Mouse (Mus musculus): ENCODE measurements around the gene Olfr545. TPM values are rescaled to one million over a fixed set of nuclear protein-coding genes. Genes with fewer than 3 reads are reported as not detected.

Gene Olfr545
- polyA plus RNA-seq (2014; fragmentation: Nextera tagmentation; extraction: Ambion mirVana): not detected in 2 replicates

DNA sequence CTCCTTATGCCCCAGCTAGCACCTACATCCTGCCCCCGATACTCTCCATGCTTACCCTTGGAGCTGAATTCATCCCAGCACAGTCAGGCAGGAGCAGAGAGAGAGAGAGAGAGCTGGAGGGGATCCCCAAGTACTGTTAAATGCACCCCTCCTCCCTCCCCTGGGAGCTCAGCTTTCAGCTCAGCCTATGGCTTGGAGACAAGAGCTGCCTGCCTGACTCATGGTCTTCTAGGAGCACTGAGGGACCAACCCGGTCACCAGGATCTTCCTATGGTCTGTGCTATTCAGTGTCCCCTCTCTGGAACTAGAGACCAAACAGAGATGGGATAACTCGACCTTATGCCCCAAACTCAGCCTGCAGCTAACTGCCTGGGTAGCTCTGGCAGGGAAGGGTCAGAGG lies at the start of gene Olfr545:
Gene Olfr545, minus strand, starts transcription at position 101 of the 400 bp plus-strand sequence.
- Histone ChIP-seq H3K9me3 (ENCODE audit: control insufficient read depth, low read length) (no peaks in the 10 kb centered on the region), H3K36me3 (ENCODE audit: control insufficient read depth, insufficient read depth, low read length) (no peaks in the 10 kb centered on the region)
- 66% methylated on average over 3 of the region's 3 CpGs for WGBS

DNA sequence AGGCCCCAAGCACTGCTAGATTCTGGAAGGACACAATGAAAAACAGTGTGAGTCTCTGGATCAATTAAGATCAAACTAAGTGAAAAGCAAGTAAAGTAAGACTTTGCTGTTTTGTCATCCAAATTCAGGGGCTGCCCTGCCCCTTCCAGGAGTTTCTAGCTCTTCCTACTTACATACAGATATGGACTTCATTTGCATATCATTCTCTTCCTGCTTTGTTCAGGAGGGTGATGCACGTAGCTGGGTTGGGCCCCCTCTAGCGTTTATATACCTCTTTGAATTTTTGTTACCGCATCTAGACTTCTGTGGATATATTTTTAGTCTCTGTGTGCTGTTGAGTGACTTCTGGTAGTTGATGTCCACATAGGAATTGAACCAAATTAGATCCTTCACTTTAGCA lies 41.9 kb upstream of the Olfr545 start:
- Histone ChIP-seq H3K9ac (ENCODE audit: low read length) (no peak overlapping the region), H3K36me3 (ENCODE audit: control insufficient read depth, insufficient read depth, low read length) (no peaks in the 10 kb centered on the region), H3K27me3 (ENCODE audit: control insufficient read depth, insufficient read depth, low read length) (no peaks in the 10 kb centered on the region), H3K4me1 (ENCODE audit: control insufficient read depth in 2 of 2, insufficient read depth in 2 of 2, low read length in 2 of 2) (no peaks in the 10 kb centered on the region), H3K27ac (replicated peaks in 1 of 2; ENCODE audit: control insufficient read depth in 1 of 2, insufficient read depth in 1 of 2, low read depth in 2 of 2, low read length in 2 of 2) (no peak overlapping the region), H3K4me3 (ENCODE audit: control insufficient read depth in 1 of 2, insufficient read depth in 1 of 2, low read depth in 1 of 2, low read length in 2 of 2) (no peak overlapping the region), H3K4me2 (ENCODE audit: low read length) (no peak overlapping the region), H3K9me3 (ENCODE audit: control insufficient read depth, low read length) (no peaks in the 10 kb centered on the region)
- ATAC-seq (ENCODE audit: insufficient number of reproducible peaks, insufficient read depth, low FRiP score, low read depth): no peak
- 44% methylated on average over 3 of the region's 3 CpGs for WGBS

More for the DNA sequence above, at the start of gene Olfr545:
- H3K4me2 ChIP-seq (ENCODE audit: low read length): no peak within 1 kb of the TSS
- ATAC-seq (ENCODE audit: insufficient number of reproducible peaks, insufficient read depth, low FRiP score, low read depth): no peak
- no peak within 1 kb of the TSS for H3K4me3 ChIP-seq (ENCODE audit: control insufficient read depth in 1 of 2, insufficient read depth in 1 of 2, low read depth in 1 of 2, low read length in 2 of 2)
- no peaks in the 10 kb centered on the region for H3K27me3 ChIP-seq (ENCODE audit: control insufficient read depth, insufficient read depth, low read length)
- no peak within 1 kb of the TSS for H3K27ac ChIP-seq (replicated peaks in 1 of 2; ENCODE audit: control insufficient read depth in 1 of 2, insufficient read depth in 1 of 2, low read depth in 2 of 2, low read length in 2 of 2)
- no peak within 1 kb of the TSS for H3K9ac ChIP-seq (ENCODE audit: low read length)
- no peaks in the 10 kb centered on the region for H3K4me1 ChIP-seq (ENCODE audit: control insufficient read depth in 2 of 2, insufficient read depth in 2 of 2, low read length in 2 of 2)

DNA sequence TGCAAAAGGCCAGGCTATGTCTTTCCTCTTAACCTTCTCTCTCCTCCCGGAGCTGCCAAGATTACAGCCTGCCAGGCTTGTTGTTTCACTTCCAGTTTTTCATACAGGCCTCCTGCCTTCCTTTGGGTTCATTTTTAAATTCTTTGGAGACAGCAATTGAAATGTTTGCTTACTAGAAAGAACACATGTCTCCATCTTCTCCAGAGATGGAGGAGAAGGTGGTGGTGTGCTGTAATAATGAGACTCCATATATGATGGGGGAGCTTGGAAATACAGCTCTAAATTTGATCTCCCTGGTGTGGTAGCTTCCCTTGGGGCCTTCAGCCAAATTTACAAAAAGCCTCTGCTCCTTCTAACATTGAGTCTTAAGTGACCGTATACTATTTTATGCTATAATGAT lies 41.2 kb upstream of the Olfr545 start, which contains the start of gene Olfr548-ps1:
Gene Olfr548-ps1, plus strand, starts transcription at position 301 of the 400 bp plus-strand sequence.
- H3K4me1 ChIP-seq (ENCODE audit: control insufficient read depth in 2 of 2, insufficient read depth in 2 of 2, low read length in 2 of 2): no peaks in the 10 kb centered on the region
- no peak for ATAC-seq (ENCODE audit: insufficient number of reproducible peaks, insufficient read depth, low FRiP score, low read depth)
- no peaks in the 10 kb centered on the region for H3K36me3 ChIP-seq (ENCODE audit: control insufficient read depth, insufficient read depth, low read length)
- no peak within 1 kb of the TSS for H3K9ac ChIP-seq (ENCODE audit: low read length)
- WGBS: 79% methylated on average over 2 of the region's 2 CpGs
- no peak within 1 kb of the TSS for H3K4me3 ChIP-seq (ENCODE audit: control insufficient read depth in 1 of 2, insufficient read depth in 1 of 2, low read depth in 1 of 2, low read length in 2 of 2)
- H3K4me2 ChIP-seq (ENCODE audit: low read length): no peak within 1 kb of the TSS
- no peaks in the 10 kb centered on the region for H3K27me3 ChIP-seq (ENCODE audit: control insufficient read depth, insufficient read depth, low read length)
- no peaks in the 10 kb centered on the region for H3K9me3 ChIP-seq (ENCODE audit: control insufficient read depth, low read length)
- no peak within 1 kb of the TSS for H3K27ac ChIP-seq (replicated peaks in 1 of 2; ENCODE audit: control insufficient read depth in 1 of 2, insufficient read depth in 1 of 2, low read depth in 2 of 2, low read length in 2 of 2)

DNA sequence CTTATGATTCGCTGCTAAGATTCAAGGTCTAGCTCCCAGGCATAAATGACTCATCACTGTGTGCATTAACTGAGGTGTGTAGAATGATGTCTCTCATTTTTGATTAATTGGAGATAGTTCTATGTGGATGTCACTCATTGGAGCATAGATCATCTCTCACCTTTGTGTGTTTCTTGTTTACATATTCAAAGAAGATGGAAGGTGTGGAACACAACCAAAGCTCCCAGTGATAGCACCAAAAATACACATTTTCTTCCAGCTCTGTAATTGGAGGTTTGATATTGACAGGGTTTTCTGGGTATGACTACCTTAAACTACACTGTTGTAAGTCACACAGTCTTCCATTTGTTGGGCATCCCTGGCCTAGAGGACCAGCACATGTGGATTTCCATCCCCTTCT lies 35.1 kb upstream of the Olfr545 start, which contains the start of gene Olfr547:
Gene Olfr547, plus strand, starts transcription at position 301 of the 400 bp plus-strand sequence.
- H3K4me2 ChIP-seq (ENCODE audit: low read length): no peak within 1 kb of the TSS
- no peaks in the 10 kb centered on the region for H3K9me3 ChIP-seq (ENCODE audit: control insufficient read depth, low read length)
- H3K27me3 ChIP-seq (ENCODE audit: control insufficient read depth, insufficient read depth, low read length): no peaks in the 10 kb centered on the region
- ATAC-seq (ENCODE audit: insufficient number of reproducible peaks, insufficient read depth, low FRiP score, low read depth): no peak
- no peaks in the 10 kb centered on the region for H3K4me1 ChIP-seq (ENCODE audit: control insufficient read depth in 2 of 2, insufficient read depth in 2 of 2, low read length in 2 of 2)
- H3K27ac ChIP-seq (replicated peaks in 1 of 2; ENCODE audit: control insufficient read depth in 1 of 2, insufficient read depth in 1 of 2, low read depth in 2 of 2, low read length in 2 of 2): no peak within 1 kb of the TSS
- no peaks in the 10 kb centered on the region for H3K36me3 ChIP-seq (ENCODE audit: control insufficient read depth, insufficient read depth, low read length)
- no peak within 1 kb of the TSS for H3K4me3 ChIP-seq (ENCODE audit: control insufficient read depth in 1 of 2, insufficient read depth in 1 of 2, low read depth in 1 of 2, low read length in 2 of 2)
- 94% methylated on average over 1 of the region's 1 CpGs for WGBS
- H3K9ac ChIP-seq (ENCODE audit: low read length): no peak within 1 kb of the TSS

DNA sequence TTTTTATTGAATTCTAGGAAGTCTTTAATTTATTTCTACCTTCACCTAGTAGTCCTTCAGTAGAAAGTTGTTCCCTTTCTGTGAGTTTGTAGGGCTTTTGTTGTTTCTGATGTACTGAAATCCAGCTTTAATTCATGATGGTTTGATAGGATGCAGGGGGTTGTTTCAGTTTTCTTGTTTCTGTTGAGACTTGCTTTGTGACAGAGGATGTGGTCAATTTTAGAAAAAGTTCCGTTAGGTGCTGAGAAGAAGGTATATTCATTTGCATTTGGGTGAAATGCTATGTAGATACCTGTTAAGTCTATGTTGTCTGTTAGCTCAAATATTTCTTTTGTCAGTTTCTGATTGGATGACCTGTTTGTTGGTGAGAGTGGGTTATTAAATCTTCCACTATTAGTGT lies 29.7 kb upstream of the Olfr545 start:
- no peaks in the 10 kb centered on the region for H3K9me3 ChIP-seq (ENCODE audit: control insufficient read depth, low read length)
- no peaks in the 10 kb centered on the region for H3K36me3 ChIP-seq (ENCODE audit: control insufficient read depth, insufficient read depth, low read length)
- H3K4me1 ChIP-seq (ENCODE audit: control insufficient read depth in 2 of 2, insufficient read depth in 2 of 2, low read length in 2 of 2): no peaks in the 10 kb centered on the region
- H3K9ac ChIP-seq (ENCODE audit: low read length): no peak overlapping the region
- no peak overlapping the region for H3K4me2 ChIP-seq (ENCODE audit: low read length)
- no peaks in the 10 kb centered on the region for H3K27me3 ChIP-seq (ENCODE audit: control insufficient read depth, insufficient read depth, low read length)
- no peak for ATAC-seq (ENCODE audit: insufficient number of reproducible peaks, insufficient read depth, low FRiP score, low read depth)
- H3K4me3 ChIP-seq (ENCODE audit: control insufficient read depth in 1 of 2, insufficient read depth in 1 of 2, low read depth in 1 of 2, low read length in 2 of 2): no peak overlapping the region
- 62% methylated on average over 1 of the region's 1 CpGs for WGBS
- H3K27ac ChIP-seq (replicated peaks in 1 of 2; ENCODE audit: control insufficient read depth in 1 of 2, insufficient read depth in 1 of 2, low read depth in 2 of 2, low read length in 2 of 2): no peak overlapping the region

DNA sequence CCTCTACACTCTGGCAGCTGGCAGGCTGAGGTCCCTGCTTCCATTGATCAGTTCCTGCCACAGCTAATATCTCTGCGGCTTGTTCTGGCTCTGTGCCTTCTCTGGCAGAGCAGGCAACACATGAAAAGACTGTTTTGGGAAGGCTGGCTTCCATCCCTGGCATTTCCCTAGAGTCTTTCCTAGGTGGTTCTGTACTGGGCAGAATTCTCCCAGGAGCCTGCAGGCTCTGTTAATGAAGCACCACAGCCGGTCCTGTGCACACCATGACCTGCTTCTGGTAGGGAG lies 17.6 kb upstream of the Olfr545 start:
- whole genome bisulfite sequencing: 72% methylated on average over 2 of the region's 2 CpGs
- Histone ChIP-seq H3K27ac (replicated peaks in 1 of 2; ENCODE audit: control insufficient read depth in 1 of 2, insufficient read depth in 1 of 2, low read depth in 2 of 2, low read length in 2 of 2) (no peak overlapping the region), H3K36me3 (ENCODE audit: control insufficient read depth, insufficient read depth, low read length) (no peaks in the 10 kb centered on the region), H3K4me3 (ENCODE audit: control insufficient read depth in 1 of 2, insufficient read depth in 1 of 2, low read depth in 1 of 2, low read length in 2 of 2) (no peak overlapping the region), H3K9ac (ENCODE audit: low read length) (no peak overlapping the region), H3K9me3 (ENCODE audit: control insufficient read depth, low read length) (no peaks in the 10 kb centered on the region), H3K4me2 (ENCODE audit: low read length) (no peak overlapping the region), H3K27me3 (ENCODE audit: control insufficient read depth, insufficient read depth, low read length) (peaks cover 9% of the 10 kb centered on the region; the same call in 1 of the 2 replicates), H3K4me1 (ENCODE audit: control insufficient read depth in 2 of 2, insufficient read depth in 2 of 2, low read length in 2 of 2) (peaks cover 2 to 8% of the 10 kb centered on the region in 2 experiments; a peak in 3 of 4 replicates)
- no peak for ATAC-seq (ENCODE audit: insufficient number of reproducible peaks, insufficient read depth, low FRiP score, low read depth)

DNA sequence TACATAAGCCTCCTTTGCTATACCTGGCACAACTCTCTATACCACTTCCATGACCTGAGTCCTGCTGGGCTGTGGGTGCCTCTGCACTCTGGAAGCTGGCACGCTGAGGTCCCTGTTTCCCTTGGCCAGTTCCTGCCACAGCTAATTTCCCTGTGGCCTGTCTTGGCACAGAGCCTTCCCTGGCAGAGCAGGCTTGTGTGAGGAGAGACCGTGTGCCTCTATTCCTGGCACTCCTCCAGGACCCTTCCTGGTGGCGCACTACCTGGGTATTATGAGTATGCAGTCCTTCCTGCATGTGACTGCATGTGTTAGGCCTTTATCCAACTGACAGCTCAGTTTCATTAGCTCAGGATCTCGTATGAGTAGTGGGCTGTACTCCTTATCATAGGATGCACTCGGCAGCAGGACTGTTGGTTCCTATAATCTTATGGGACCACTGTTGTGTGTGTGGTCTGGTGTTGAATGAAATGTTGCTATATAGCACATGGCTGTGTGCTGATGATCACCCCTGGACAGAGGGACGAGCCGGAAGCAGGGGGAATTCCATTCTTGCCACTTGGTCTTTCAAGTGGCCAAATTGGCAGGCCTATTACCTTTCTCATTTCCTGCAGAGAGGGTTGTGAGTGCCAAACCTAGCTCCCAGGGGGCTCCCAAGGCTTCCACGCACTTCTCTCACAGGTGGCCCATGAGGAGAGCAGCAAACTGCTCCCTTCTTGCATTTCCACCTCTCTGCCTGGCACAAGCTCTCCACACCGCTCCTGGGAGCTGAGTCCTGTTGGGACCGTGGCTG lies 17.1 kb upstream of the Olfr545 start:
- Histone ChIP-seq H3K27me3 (ENCODE audit: control insufficient read depth, insufficient read depth, low read length) (peaks cover 13% of the 10 kb centered on the region; the same call in 1 of the 2 replicates), H3K9ac (ENCODE audit: low read length) (no peak overlapping the region), H3K27ac (replicated peaks in 1 of 2; ENCODE audit: control insufficient read depth in 1 of 2, insufficient read depth in 1 of 2, low read depth in 2 of 2, low read length in 2 of 2) (no peak overlapping the region), H3K9me3 (ENCODE audit: control insufficient read depth, low read length) (no peaks in the 10 kb centered on the region), H3K4me3 (ENCODE audit: control insufficient read depth in 1 of 2, insufficient read depth in 1 of 2, low read depth in 1 of 2, low read length in 2 of 2) (no peak overlapping the region), H3K4me1 (ENCODE audit: control insufficient read depth in 2 of 2, insufficient read depth in 2 of 2, low read length in 2 of 2) (peaks cover 2 to 8% of the 10 kb centered on the region in 2 experiments; a peak in 3 of 4 replicates), H3K4me2 (ENCODE audit: low read length) (no peak overlapping the region), H3K36me3 (ENCODE audit: control insufficient read depth, insufficient read depth, low read length) (no peaks in the 10 kb centered on the region)
- ATAC-seq (ENCODE audit: insufficient number of reproducible peaks, insufficient read depth, low FRiP score, low read depth): no peak
- 49% methylated on average over 10 of the region's 10 CpGs for WGBS
